Mouse (Mus musculus) right cerebral cortex, adult 18-20 months (tissue): ENCODE results near the gene Tbxa2r.

ENCODE experiments used
- DNase-seq: peaks from one replicate; pipeline ENCODE4 v3.0.0; 2022; ENCODE audit warnings: mixed read lengths

Tbxa2r gene

DNA sequence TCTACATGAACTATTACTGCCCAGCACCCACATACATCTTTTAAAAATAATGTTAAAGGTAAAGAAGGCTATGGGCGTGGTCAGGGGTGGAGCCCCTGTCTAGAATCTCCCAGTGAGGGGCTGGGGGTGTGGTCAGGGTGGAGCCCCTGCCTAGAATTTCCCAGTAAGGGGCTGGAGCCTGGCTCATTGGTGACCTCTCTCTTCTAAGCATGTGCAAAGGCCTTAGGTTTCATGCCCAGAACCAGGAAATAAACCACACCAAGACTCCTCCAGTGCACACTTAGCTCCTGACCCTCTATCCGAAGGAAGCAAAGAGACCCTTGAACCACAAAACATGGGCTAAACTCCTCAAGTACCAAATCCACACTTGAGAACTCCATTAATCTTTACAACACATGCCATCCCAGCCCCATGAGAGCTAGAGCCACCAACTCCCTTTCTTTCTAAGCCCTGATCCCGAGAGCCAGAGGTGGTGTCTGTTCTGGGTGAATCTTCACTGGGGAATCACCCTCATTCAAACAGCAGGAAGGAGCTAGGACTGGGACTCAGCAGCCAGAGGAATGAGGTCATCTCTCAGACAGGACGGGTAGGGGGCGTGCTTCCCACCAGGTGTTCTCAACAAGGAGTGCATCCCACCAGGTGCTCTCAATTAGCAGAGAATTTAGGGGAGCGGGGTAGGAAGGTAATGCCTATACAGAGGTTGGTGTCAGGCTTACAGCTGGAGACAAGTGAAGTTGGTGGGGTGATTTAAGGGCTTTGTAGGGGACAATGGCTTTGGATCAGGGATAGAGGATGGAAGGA, 48.2 kb downstream of the Tbxa2r start:
- DNase-seq: no peak

- DNase-seq: no peak
Observed at GRCm38 (mm10) chr10:81377362-81377664, 48.8 kb downstream of the Tbxa2r start.

DNA sequence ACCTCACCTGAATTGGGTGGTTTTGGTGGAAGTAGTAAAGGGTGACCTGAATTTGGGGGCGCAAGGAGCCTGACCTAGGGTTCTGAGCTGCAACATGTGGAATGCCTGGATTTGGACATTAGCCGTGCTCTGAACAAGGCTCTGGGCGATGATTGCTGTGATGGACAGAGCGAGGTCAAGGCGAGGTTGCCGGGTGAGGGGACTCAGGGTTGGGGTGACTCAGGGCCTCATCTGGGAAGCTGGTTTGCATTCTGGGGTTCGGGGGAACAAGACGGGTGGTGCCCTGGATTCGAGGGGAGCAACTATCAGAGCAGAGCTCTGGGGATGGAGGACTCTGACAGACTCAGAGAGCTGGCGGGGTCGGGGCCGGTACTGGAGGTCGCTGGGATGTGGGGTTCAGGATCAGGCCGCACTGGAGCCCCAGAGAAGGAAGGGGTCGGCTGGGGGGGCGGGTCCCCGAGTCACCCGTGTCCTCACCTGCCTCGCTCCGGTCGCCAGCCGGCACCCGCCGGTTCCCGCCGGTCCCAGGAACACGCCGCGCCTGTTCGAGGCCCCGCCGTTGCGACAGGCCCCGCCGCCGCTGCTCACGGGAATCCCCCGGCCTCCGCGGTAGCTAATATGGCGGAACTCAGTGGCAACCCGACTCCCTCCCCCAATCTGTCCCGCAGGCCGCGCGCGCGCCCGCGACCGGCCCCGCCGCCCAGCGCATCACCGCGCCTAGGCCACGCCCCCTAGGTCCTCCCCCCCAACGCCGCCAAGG, 49.4 kb downstream of the Tbxa2r start, which contains the start of gene Fzr1:
Gene Fzr1 (minus strand): TSS at position 724 of the 760 bp plus-strand sequence.
- DNase-seq: no peak

DNA sequence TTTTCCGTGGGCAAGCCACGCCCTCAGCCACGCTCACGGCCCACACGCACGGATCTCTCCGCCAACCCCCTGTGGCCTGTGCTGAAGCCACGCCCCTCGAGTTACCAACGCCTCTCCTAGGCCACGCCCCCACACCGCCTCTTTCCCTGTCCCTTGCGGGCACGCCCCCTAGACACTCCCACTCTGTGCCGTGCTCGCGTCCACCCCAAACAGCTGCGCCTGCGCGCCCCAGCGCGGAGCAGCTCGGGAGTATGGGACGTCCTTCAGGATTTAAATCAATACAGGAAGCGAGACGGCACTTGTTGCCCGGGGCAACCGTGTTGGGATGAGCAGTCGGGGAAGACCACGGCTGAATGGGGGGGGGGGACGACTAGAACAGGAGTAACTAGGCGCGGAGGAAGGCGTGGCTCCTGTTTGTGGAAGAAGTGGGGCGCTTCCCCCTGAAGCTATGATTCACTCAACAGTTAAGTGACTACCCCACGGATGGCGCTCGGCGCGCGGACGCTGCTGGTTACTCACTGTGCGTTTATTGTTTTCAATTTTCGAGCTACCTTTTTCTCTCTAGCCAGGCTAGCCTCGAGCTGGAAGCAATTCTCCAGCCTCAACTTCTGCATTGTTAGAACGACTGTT, 50.1 kb downstream of the Tbxa2r start:
- peak; percentile 100 for DNase-seq

- DNase-seq: no peak
Observed at GRCm38 (mm10) chr10:81379183-81379553, 50.6 kb downstream of the Tbxa2r start.

DNA sequence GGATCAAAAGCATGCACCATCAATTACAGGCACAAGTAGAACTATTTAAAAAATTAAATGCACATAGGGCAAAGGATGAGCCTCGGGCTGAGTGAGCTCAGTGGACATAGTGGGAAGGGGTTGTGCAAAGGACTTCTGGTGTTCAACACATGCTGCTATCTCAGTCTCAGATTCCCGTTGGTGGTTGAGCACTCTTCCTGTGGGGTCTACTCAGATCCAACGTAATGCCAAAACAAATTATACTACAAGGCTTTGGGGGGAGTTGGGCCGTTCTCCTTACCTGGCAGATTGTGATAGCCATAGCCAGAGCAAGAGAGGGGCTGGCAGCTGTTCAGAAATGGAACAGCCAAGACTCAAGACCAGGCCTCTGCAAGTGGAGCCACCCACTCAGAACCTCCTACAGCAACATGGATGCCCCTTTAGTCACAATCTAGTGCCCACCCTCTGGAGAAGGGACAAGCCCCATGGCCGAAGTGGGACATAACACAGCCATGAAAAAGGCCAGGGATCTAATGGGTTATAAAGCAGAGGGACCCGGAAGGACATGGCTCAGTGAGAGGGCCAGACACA, 51.4 kb downstream of the Tbxa2r start:
- DNase-seq: no peak

- no peak for DNase-seq
Observed at GRCm38 (mm10) chr10:81382039-81382438, 53.5 kb downstream of the Tbxa2r start.

DNA sequence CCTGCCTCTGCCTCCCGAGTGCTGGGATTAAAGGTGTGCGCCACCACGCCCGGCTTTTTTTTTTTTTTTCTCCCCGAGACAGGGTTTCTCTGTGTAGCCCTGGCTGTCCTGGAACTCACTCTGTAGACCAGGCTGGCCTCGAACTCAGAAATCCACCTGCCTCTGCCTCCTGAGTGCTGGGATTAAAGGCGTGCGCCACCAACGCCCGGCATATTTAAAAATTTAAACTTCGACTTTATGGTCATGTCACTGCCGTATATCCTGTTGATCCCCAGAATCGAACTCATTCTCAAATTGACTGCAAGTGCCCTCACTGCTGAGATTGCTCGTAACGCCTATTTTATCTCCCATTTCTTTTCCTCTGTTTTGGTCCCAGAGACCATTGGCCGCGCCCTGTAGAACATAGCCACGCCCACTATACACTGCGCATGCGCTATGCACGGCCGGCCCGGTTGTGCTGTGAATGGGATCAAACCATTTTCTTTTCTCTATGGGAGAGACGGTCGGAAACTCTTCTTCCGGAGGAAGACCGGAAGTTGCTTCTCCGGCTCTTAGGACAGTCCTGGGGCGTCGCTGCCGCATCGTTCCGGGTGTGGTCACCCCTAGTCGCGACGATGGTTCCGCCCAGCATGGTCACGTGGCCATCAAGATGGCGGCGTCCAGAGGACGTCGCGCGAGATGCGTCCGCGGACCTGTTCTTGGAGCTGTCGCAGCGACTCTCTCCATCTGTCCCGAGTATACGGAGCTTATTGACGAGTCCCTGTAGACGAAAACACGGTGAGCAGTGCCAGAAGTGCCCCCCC, 55.5 kb downstream of the Tbxa2r start, which contains the start of the genes Dohh and Gm48551:
Gene Dohh (plus strand): TSS at position 627 of the 803 bp plus-strand sequence.
Gene Gm48551 (plus strand): TSS at position 665 of the 803 bp plus-strand sequence.
- peak; percentile 98 for DNase-seq

DNA sequence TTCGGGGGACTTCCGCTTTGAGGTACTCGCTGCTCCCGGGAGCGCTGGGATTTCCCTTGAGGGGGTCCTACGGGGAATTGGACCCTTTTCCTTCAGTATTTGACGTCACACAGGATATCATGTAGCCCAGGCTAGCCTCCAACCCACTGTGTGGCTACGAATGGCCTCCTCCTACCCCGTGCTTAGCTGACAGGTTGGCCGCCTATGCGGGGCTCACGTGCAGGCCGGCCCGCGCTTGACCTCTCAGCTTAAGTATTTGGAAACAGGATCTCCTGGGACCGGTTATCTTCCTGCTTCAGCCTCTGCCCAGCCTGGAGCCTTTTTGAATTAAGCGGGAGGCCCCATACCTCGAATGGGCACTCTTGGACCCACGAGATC, 56.1 kb downstream of the Tbxa2r start:
- DNase-seq: no peak
